Mouse (Mus musculus): ENCODE data around the gene Gm5148.

GRCm38 (mm10) chr3:37754639-37755038 is 30.3 kb upstream of the Gm5148 start:
- TF ChIP-seq CTCF (IDR thresholded peaks at IDR 0.05): no peak
- no peak for TF ChIP-seq EP300 (IDR thresholded peaks at IDR 0.05)

Measured in lung, postnatal 0 days (tissue).